Mouse (Mus musculus) T-helper 2 cell (primary cell): Measurements from ENCODE around the gene Pebp1.

Experiments
- in situ Hi-C: fragments of 300-600 bp; cut with MboI, MseI; formaldehyde crosslinking; loops from one replicate; pipeline ENCODE4 v1.15.1; 2025; ENCODE audit warnings: high pct_unique_total_duplicates

Gene Pebp1

DNA sequence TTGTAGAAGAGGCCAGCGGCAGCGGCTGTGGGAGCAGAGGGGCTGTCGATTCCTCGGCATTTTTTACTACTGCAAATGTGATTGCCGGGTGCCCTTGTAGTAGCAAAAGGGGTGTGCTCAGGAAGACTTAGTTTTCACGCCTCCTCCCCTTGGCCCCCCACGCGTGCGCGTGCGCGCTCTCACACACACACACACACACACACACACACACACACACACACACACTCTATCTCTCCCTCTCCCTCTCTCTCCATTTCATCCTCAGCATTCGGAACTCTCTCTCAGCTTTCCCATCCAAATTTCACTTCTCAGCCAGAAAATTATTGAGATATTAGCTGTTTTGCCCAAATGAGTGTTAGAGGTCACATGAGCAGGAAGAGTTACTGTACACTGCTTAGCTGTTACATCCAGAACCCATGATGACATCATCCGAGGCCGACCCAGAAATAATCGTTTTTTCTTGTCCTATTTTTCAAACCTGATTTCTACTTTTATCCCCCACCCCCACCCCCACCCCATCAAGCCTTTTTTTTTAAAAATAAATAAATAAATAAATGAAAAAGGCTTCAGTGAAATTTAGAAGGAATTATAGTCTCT, 45.4 kb downstream of the Pebp1 start:
- in situ Hi-C loops: no loop called here

DNA sequence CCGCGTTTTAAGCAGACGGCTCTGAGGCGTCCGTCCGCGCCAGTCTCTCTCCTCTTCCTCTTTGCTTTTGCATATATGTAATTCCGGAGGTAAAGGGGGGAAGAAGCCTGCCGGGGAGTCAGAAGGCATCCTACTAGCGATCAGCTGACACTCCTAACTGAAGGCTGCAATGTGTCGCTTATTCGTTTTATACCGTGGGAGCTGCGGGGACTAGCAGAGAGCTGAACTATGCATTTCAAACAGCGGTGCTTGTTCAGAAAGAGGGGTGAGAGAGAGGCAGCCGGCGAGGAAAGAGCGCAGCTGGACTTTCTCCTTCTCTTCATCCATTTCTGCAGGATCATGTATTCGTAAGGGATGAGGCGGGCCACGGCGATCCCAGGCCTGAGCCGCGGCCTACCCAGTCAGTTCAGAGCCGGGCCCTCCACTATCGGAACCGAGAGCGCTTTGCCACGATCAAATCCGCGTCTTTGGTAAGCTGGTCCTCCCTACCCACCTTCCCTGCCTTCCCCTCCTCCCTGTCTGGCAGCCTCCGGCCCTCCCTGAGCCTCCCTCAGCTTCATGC, 46.6 kb downstream of the Pebp1 start:
- in situ Hi-C loops: no loop called here

DNA sequence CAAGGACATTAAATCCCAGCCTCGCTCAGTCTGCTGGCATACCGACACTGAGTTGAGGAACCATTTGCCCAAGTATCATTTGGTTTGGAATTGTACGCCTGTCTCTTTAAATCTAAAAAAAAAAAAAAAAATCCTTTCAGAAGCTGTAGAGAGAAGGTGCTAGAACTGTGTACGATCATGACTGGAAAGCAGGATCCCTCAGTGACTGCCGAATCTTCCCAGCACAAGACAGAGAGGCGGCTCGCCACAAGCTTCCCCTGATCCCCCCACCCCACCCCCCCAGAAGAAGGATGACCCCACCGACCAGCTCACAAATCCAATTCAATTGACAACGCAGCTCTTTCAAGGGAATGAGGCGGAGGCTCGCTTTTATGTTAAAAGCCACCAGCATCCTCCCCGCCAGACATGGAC, 47.1 kb downstream of the Pebp1 start:
- in situ Hi-C loops: no loop called here

DNA sequence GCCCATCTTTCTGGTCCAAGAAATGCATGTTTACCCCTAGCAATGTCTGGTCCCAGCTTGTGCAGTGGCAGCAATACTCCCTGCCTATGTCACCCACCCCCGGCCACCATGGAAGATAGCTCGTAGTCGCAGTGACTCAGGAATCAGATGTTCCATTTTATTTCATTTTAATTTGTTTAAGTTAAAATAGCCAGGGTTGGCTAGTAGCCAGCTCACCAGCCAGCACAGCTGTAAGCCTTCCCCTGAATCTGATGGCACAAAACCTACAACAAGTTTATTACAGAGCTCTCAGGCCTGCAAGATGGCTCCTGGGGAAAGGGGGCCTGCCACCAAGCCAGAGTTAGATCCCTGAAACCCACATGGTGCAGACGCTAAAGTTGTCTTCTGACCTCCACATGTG, 48.3 kb downstream of the Pebp1 start:
- in situ Hi-C loops: no loop called here

DNA sequence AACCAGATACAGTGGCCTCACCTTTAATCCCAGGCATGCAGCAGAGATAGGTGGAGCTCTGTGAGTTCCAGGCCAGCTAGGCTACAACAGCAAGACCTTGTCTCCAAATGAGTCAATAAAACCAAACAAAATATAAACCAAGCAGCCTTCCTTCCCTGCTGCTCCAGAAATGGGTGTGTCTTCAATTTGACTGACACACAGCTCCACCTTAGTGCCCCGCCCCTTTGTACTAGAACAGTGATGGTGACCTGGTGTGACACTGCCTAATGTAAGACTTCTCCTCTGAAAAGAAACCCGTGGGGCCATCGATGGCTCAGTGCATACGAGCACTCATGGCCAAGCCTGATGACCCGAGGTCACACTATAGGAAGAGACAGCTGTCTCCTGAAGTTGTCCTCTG, 50.9 kb downstream of the Pebp1 start:
- in situ Hi-C loops: no loop called here
